Mouse (Mus musculus) gastrocnemius, postnatal 10 days (tissue): ENCODE measurements around the gene Gm11084. TPM values are rescaled to one million over a fixed set of nuclear protein-coding genes. Genes with fewer than 3 reads are reported as not detected.
A peak's percentile ranks its signal among the peaks of the same experiment; 100 is the strongest.
"Not testable (repeated sequence)": the region's sequence is repeated elsewhere in the genome, so short reads cannot be mapped to it uniquely, and the experiment has no call there.

Experiments
- DNase-seq: peaks from one replicate; pipeline ENCODE4 v3.0.0; 2021; ENCODE audit warnings: mixed read lengths
- total RNA-seq, 2 experiments: library from RNA; stranded (reverse); gene quantifications; 2 replicates each; pipeline ENCODE4 v1.2.3; 2021

The Gm11084 gene
- total RNA-seq, 2 experiments from 2014 or later = not detected

GRCm38 (mm10) chr2:72995346-72996097, 9.0 kb upstream of the Gm11084 start:
- peak; percentile 55 for DNase-seq

- no peak for DNase-seq
Observed at GRCm38 (mm10) chr2:72994165-72994564, 7.6 kb upstream of the Gm11084 start.

- no peak for DNase-seq
Observed at GRCm38 (mm10) chr2:72992497-72992896, 6.0 kb upstream of the Gm11084 start.

GRCm38 (mm10) chr2:72988945-72989344, 2.4 kb upstream of the Gm11084 start:
- not testable (repeated sequence) for DNase-seq

GRCm38 (mm10) chr2:72985516-72985915, 1.0 kb downstream of the Gm11084 start:
- no peak for DNase-seq

- no peak for DNase-seq
Observed at GRCm38 (mm10) chr2:72984806-72985205, 1.7 kb downstream of the Gm11084 start.

GRCm38 (mm10) chr2:72983211-72983610, 3.3 kb downstream of the Gm11084 start:
- DNase-seq = no peak

GRCm38 (mm10) chr2:72982110-72982785, 4.3 kb downstream of the Gm11084 start:
- DNase-seq = no peak

GRCm38 (mm10) chr2:72981441-72982109, 4.9 kb downstream of the Gm11084 start:
- no peak for DNase-seq

- no peak for DNase-seq
Observed at GRCm38 (mm10) chr2:72981075-72981420, 5.5 kb downstream of the Gm11084 start.

- peak; percentile 96 for DNase-seq
Observed at GRCm38 (mm10) chr2:72980337-72981074, 6.0 kb downstream of the Gm11084 start, which contains the start of gene Sp3. Sp3 (minus strand) TSS chr2:72980446.

GRCm38 (mm10) chr2:72979659-72980071, 6.9 kb downstream of the Gm11084 start:
- DNase-seq = peak; percentile 90

GRCm38 (mm10) chr2:72978901-72979658, 7.4 kb downstream of the Gm11084 start:
- peak; percentile 91 for DNase-seq

GRCm38 (mm10) chr2:72978473-72978872, 8.0 kb downstream of the Gm11084 start:
- DNase-seq = peak; percentile 62

GRCm38 (mm10) chr2:72977272-72977671, 9.2 kb downstream of the Gm11084 start:
- DNase-seq = no peak

GRCm38 (mm10) chr2:72976036-72976435, 10.5 kb downstream of the Gm11084 start:
- DNase-seq = no peak

- no peak for DNase-seq
Observed at GRCm38 (mm10) chr2:72970831-72971230, 15.7 kb downstream of the Gm11084 start.

- no peak for DNase-seq
Observed at GRCm38 (mm10) chr2:72970302-72970701, 16.2 kb downstream of the Gm11084 start.

GRCm38 (mm10) chr2:72968536-72968935, 18.0 kb downstream of the Gm11084 start:
- no peak for DNase-seq

GRCm38 (mm10) chr2:72965450-72965849, 21.1 kb downstream of the Gm11084 start:
- DNase-seq = no peak

- no peak for DNase-seq
Observed at GRCm38 (mm10) chr2:72956415-72956814, 30.1 kb downstream of the Gm11084 start.

GRCm38 (mm10) chr2:72952979-72953378, 33.5 kb downstream of the Gm11084 start:
- no peak for DNase-seq
